Mouse (Mus musculus): Measurements from ENCODE around the gene Tmem201. TPM values are rescaled to one million over a fixed set of nuclear protein-coding genes. Genes with fewer than 3 reads are reported as not detected.

Tmem201 gene
- polyA plus RNA-seq, 1 experiment = 27.7 TPM

GRCm38 (mm10) chr4:149696189-149696971 lies 41.5 kb downstream of the Tmem201 start:
- H3K4me3 ChIP-seq (ENCODE audit: insufficient read depth, poor library complexity, severe bottlenecking) = no peak overlapping the region
- H3K36me3 ChIP-seq (ENCODE audit: control insufficient read depth, insufficient read depth) = no peaks in the 10 kb centered on the region
- no peaks in the 10 kb centered on the region for H3K79me2 ChIP-seq (ENCODE audit: control insufficient read depth, insufficient read depth)
- TF ChIP-seq MYOG (IDR thresholded peaks at IDR 0.05; ENCODE audit: control insufficient read depth, extremely low read depth, insufficient read length) = no peak
- H3ac ChIP-seq (ENCODE audit: control insufficient read depth, insufficient read length, low read depth) = no peak overlapping the region
- no peaks in the 10 kb centered on the region for H3K79me3 ChIP-seq (ENCODE audit: low read depth)
- no peaks in the 10 kb centered on the region for H3K27me3 ChIP-seq (ENCODE audit: control insufficient read depth, insufficient read depth, insufficient read length)

DNA sequence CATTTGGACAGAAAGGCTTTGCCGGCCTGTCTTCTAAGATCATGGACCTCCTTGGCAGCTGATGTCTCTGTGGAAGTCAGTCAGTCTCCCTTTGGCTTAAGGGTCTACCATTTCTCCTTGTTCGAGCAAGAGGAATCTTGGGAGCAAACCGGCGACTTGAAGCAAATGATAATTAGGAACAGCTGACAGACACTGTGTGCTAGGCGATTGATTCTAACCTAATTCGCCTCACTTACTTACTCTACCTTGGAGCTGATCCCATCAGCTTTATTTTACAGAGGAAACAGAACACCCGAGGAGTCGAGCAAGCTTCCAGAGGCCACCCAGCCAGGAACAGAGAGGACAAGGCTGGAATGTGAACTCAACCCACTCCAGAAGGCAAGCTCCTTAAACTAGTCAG lies 46.5 kb downstream of the Tmem201 start:
- Histone ChIP-seq H3ac (ENCODE audit: control insufficient read depth, insufficient read length, low read depth) (no peak overlapping the region), H3K79me2 (ENCODE audit: control insufficient read depth, insufficient read depth) (no peaks in the 10 kb centered on the region), H3K27me3 (ENCODE audit: control insufficient read depth, insufficient read depth, insufficient read length) (no peaks in the 10 kb centered on the region), H3K4me3 (ENCODE audit: insufficient read depth, poor library complexity, severe bottlenecking) (no peak overlapping the region), H3K79me3 (ENCODE audit: low read depth) (no peaks in the 10 kb centered on the region), H3K36me3 (ENCODE audit: control insufficient read depth, insufficient read depth) (no peaks in the 10 kb centered on the region)
- no peak for TF ChIP-seq CEBPB (IDR thresholded peaks at IDR 0.05; ENCODE audit: low read depth)
- TF ChIP-seq MYOG (IDR thresholded peaks at IDR 0.05; ENCODE audit: control insufficient read depth, extremely low read depth, insufficient read length) = no peak
- no peak for TF ChIP-seq USF1 (IDR thresholded peaks at IDR 0.05; ENCODE audit: low read depth)
- TF ChIP-seq MAX (IDR thresholded peaks at IDR 0.05) = no peak
- TF ChIP-seq CTCF (IDR thresholded peaks at IDR 0.05; ENCODE audit: control insufficient read depth, insufficient read depth, insufficient read length) = no peak
- TF ChIP-seq MYOD1 (IDR thresholded peaks at IDR 0.05; ENCODE audit: control insufficient read depth, insufficient read length, low read depth) = no peak
- no peak for TF ChIP-seq FOSL1 (IDR thresholded peaks at IDR 0.05; ENCODE audit: insufficient read depth, low read length, poor library complexity, severe bottlenecking)

GRCm38 (mm10) chr4:149690828-149691280 lies 47.0 kb downstream of the Tmem201 start:
- no peak overlapping the region for H3ac ChIP-seq (ENCODE audit: control insufficient read depth, insufficient read length, low read depth)
- H3K79me2 ChIP-seq (ENCODE audit: control insufficient read depth, insufficient read depth) = no peaks in the 10 kb centered on the region
- H3K27me3 ChIP-seq (ENCODE audit: control insufficient read depth, insufficient read depth, insufficient read length) = no peaks in the 10 kb centered on the region
- H3K4me3 ChIP-seq (ENCODE audit: insufficient read depth, poor library complexity, severe bottlenecking) = no peak overlapping the region
- no peaks in the 10 kb centered on the region for H3K36me3 ChIP-seq (ENCODE audit: control insufficient read depth, insufficient read depth)
- TF ChIP-seq USF1 (IDR thresholded peaks at IDR 0.05; ENCODE audit: low read depth) (no peak), CEBPB (IDR thresholded peaks at IDR 0.05; ENCODE audit: low read depth) (no peak), MAX (IDR thresholded peaks at IDR 0.05) (no peak), FOSL1 (IDR thresholded peaks at IDR 0.05; ENCODE audit: insufficient read depth, low read length, poor library complexity, severe bottlenecking) (no peak), MYOD1 (IDR thresholded peaks at IDR 0.05; ENCODE audit: control insufficient read depth, insufficient read length, low read depth) (no peak), MYOG (IDR thresholded peaks at IDR 0.05; ENCODE audit: control insufficient read depth, extremely low read depth, insufficient read length) (no peak), CTCF (IDR thresholded peaks at IDR 0.05; ENCODE audit: control insufficient read depth, insufficient read depth, insufficient read length) (no peak)
- no peaks in the 10 kb centered on the region for H3K79me3 ChIP-seq (ENCODE audit: low read depth)

DNA sequence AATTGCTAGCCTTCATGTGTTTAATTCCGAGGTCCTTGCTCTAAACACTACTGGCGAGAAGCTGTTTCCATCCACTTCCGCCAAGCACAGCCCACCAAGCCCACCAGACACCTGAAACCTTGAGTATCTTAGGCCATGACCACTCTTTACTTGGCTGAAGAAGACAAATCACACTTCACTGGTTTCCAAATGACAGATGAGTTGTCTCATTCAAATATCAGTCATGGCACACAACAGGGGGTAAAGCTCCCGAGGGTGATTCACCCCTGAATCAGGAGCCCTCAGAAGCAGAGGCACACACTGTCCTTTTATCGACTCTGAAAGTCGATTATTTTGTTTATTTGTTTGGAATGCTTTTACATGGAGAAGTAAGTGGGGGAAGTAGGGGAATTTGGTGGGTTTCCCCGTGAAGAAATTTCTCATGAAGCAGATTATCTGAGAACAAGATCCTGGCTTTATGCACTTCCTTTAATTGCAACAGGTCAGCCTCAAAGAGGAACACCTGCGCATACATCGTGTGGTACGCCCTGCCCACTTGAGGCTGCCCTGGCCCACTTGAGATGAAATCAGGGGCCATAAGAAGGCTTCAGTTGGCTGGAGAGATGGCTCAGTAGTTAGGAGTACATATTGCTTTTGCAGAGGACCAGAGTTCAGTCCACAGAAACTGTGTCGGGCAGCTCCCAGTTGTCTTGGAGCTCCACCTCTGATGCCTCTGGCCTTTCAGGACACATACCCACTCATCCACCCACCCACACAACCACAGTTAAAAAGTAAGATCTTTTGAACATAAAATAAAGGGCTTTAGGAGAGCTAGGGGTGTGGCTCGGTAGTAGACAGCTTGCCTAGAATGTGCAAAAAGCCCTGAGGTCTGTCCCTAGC lies 47.8 kb downstream of the Tmem201 start:
- TF ChIP-seq USF1 (IDR thresholded peaks at IDR 0.05; ENCODE audit: low read depth) = no peak
- no peak for TF ChIP-seq MAX (IDR thresholded peaks at IDR 0.05)
- no peak for TF ChIP-seq FOSL1 (IDR thresholded peaks at IDR 0.05; ENCODE audit: insufficient read depth, low read length, poor library complexity, severe bottlenecking)
- no peak for TF ChIP-seq MYOG (IDR thresholded peaks at IDR 0.05; ENCODE audit: control insufficient read depth, extremely low read depth, insufficient read length)

GRCm38 (mm10) chr4:149688861-149689260 lies 49.0 kb downstream of the Tmem201 start:
- Histone ChIP-seq H3K79me3 (ENCODE audit: low read depth) (no peaks in the 10 kb centered on the region), H3ac (ENCODE audit: control insufficient read depth, insufficient read length, low read depth) (no peak overlapping the region), H3K36me3 (ENCODE audit: control insufficient read depth, insufficient read depth) (no peaks in the 10 kb centered on the region), H3K4me3 (ENCODE audit: insufficient read depth, poor library complexity, severe bottlenecking) (no peak overlapping the region), H3K27me3 (ENCODE audit: control insufficient read depth, insufficient read depth, insufficient read length) (no peaks in the 10 kb centered on the region), H3K79me2 (ENCODE audit: control insufficient read depth, insufficient read depth) (no peaks in the 10 kb centered on the region)
- TF ChIP-seq CTCF (IDR thresholded peaks at IDR 0.05; ENCODE audit: control insufficient read depth, insufficient read depth, insufficient read length) (no peak), MAX (IDR thresholded peaks at IDR 0.05) (no peak), CEBPB (IDR thresholded peaks at IDR 0.05; ENCODE audit: low read depth) (no peak), USF1 (IDR thresholded peaks at IDR 0.05; ENCODE audit: low read depth) (no peak), FOSL1 (IDR thresholded peaks at IDR 0.05; ENCODE audit: insufficient read depth, low read length, poor library complexity, severe bottlenecking) (no peak), MYOD1 (IDR thresholded peaks at IDR 0.05; ENCODE audit: control insufficient read depth, insufficient read length, low read depth) (no peak), MYOG (IDR thresholded peaks at IDR 0.05; ENCODE audit: control insufficient read depth, extremely low read depth, insufficient read length) (no peak)

More for the DNA sequence above, 47.8 kb downstream of the Tmem201 start:
- Histone ChIP-seq H3K36me3 (ENCODE audit: control insufficient read depth, insufficient read depth) (no peaks in the 10 kb centered on the region), H3K79me2 (ENCODE audit: control insufficient read depth, insufficient read depth) (no peaks in the 10 kb centered on the region), H3K27me3 (ENCODE audit: control insufficient read depth, insufficient read depth, insufficient read length) (no peaks in the 10 kb centered on the region), H3K79me3 (ENCODE audit: low read depth) (no peaks in the 10 kb centered on the region), H3ac (ENCODE audit: control insufficient read depth, insufficient read length, low read depth) (no peak overlapping the region), H3K4me3 (ENCODE audit: insufficient read depth, poor library complexity, severe bottlenecking) (no peak overlapping the region)
